Mouse (Mus musculus) G1E (cell line): ENCODE data around the gene BC147527. TPM values are rescaled to one million over a fixed set of nuclear protein-coding genes. Genes with fewer than 3 reads are reported as not detected.
A peak's percentile ranks its signal among the peaks of the same experiment; 100 is the strongest.
"Not testable (repeated sequence)": the region's sequence is repeated elsewhere in the genome, so short reads cannot be mapped to it uniquely, and the experiment has no call there.

Experiments used
- ATAC-seq: 2 replicates; pipeline ENCODE4 v1.8.0; 2016; ENCODE audit warnings: mild to moderate bottlenecking; ENCODE audit not compliant: insufficient number of reproducible peaks, poor library complexity, low FRiP score, severe bottlenecking; ENCODE audit errors: extremely low read depth
- DNase-seq: peaks from one replicate; pipeline ENCODE4 v3.0.0; 2012; ENCODE audit warnings: low spot score
- H3K27me3 ChIP-seq: 2 replicates; pipeline ENCODE4 v1.6.1; 2012; ENCODE audit warnings: mild to moderate bottlenecking, low read length, inconsistent platforms; ENCODE audit not compliant: insufficient read depth
- H3K36me3 ChIP-seq: replicated peaks from 2 replicates; pipeline ENCODE3; 2012; ENCODE audit warnings: mild to moderate bottlenecking, inconsistent platforms
- H3K4me1 ChIP-seq: 2 replicates; pipeline ENCODE4 v1.6.1; 2012; ENCODE audit warnings: low read depth, low read length, inconsistent platforms, mixed read lengths; ENCODE audit not compliant: insufficient read depth
- H3K4me3 ChIP-seq: 2 replicates; pipeline ENCODE4 v1.5.1; 2012; ENCODE audit warnings: low read depth, mild to moderate bottlenecking, inconsistent platforms, low read length, moderate library complexity, mixed read lengths
- H3K9me3 ChIP-seq: replicated peaks from 2 replicates; pipeline ENCODE4 v1.6.1; 2012; ENCODE audit warnings: inconsistent platforms
- CTCF ChIP-seq: IDR thresholded peaks from 2 replicates; pipeline ENCODE4 v1.5.1; 2012; ENCODE audit warnings: low read depth, low read length, inconsistent platforms, mixed read lengths
- GATA1 ChIP-seq: IDR thresholded peaks from 2 replicates; pipeline ENCODE4 v1.6.1; 2012; ENCODE audit warnings: borderline replicate concordance, low read length, inconsistent platforms, mixed read lengths
- GATA2 ChIP-seq: IDR thresholded peaks from 2 replicates; pipeline ENCODE4 v1.6.1; 2012; ENCODE audit warnings: low read depth, low read length, inconsistent platforms, borderline replicate concordance
- POLR2AphosphoS5 ChIP-seq: IDR thresholded peaks from 2 replicates; pipeline ENCODE4 v1.6.1; 2012; ENCODE audit warnings: low read depth, low read length, inconsistent platforms; ENCODE audit not compliant: insufficient replicate concordance
- TAL1 ChIP-seq: conservative IDR thresholded peaks from 2 replicates; pipeline ENCODE4 v1.6.1; 2012; ENCODE audit warnings: low read depth, low read length, inconsistent platforms, mixed read lengths
- polyA plus RNA-seq: library from polyadenylated mRNA; stranded (reverse); fragments of >175 nt; gene quantifications from 2 replicates; pipeline ENCODE4 v1.2.3, GENCODE M21; 2012
- total RNA-seq, 2 experiments: library from RNA; stranded (forward) in 1 of 2; stranded (reverse) in 1 of 2; fragments of 200-1000 nt in 1 of 2; fragments of >200 nt in 1 of 2; fragmentation: Nextera tagmentation in 1 of 2; gene quantifications; 2 replicates each; pipeline ENCODE4 v1.2.3; 2014 to 2017

Gene BC147527
- total and polyA plus RNA-seq, 3 experiments: not detected

DNA sequence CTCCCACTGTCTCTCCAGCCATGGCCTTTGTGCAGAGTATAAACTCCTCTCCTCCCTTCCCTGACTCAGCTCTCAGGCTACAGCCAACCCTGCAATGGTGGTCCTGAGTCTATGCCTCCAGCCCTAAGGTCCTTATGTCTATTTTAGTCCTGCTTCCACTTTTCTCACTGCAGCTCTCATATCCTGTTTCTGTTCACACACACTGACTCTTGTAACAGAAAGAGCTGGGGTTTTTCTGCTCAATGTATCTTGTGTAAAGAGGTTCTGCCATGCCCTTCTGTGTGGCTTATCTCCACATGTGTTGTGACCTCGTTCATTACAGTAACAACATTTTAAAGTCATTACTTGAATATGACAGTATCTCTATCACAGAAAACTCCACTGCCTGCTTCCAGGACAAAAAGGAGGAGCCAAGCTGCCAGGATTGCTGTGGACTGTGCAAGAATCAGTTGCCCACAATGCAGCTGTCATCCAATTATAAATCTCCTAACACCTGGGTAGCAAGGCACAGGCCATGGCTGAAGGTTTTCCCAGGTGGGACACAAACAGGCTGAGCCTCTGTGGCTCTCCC is 783 bp upstream of the BC147527 start:
- ATAC-seq: no peak
- no peak overlapping the region for H3K4me3 ChIP-seq
- no peak for TF ChIP-seq TAL1
- TF ChIP-seq POLR2AphosphoS5: no peak
- no peak for TF ChIP-seq GATA1
- no peak for TF ChIP-seq GATA2
- TF ChIP-seq CTCF: no peak
- no peaks in the 10 kb centered on the region for H3K9me3 ChIP-seq
- no peaks in the 10 kb centered on the region for H3K27me3 ChIP-seq
- DNase-seq: no peak
- no peaks in the 10 kb centered on the region for H3K4me1 ChIP-seq
- H3K36me3 ChIP-seq: no peaks in the 10 kb centered on the region

DNA sequence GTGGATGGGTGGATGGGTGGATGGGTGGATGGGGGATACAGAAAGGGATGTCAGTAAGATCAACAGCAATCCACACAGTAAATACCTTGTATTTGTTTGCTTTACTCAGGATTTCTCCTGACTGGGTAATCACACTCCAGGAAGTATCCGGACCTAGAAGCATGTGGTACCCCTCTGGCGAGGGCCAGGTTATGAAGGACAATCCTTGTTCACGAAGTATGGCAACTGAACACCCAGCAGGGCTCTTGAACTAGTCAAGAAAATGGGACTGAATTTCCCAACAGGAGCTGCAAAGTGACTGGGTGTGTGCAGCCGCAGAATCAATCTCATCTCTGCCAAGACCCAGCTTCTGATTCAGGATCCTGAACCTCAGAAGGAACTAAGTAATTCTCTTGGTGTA is 661 bp downstream of the BC147527 start:
- no peaks in the 10 kb centered on the region for H3K36me3 ChIP-seq
- no peak overlapping the region for H3K4me3 ChIP-seq
- H3K4me1 ChIP-seq: no peaks in the 10 kb centered on the region
- TF ChIP-seq GATA2 (no peak), GATA1 (no peak), CTCF (no peak), POLR2AphosphoS5 (no peak), TAL1 (no peak)
- no peak for DNase-seq
- H3K27me3 ChIP-seq: no peaks in the 10 kb centered on the region
- ATAC-seq: no peak
- no peaks in the 10 kb centered on the region for H3K9me3 ChIP-seq

DNA sequence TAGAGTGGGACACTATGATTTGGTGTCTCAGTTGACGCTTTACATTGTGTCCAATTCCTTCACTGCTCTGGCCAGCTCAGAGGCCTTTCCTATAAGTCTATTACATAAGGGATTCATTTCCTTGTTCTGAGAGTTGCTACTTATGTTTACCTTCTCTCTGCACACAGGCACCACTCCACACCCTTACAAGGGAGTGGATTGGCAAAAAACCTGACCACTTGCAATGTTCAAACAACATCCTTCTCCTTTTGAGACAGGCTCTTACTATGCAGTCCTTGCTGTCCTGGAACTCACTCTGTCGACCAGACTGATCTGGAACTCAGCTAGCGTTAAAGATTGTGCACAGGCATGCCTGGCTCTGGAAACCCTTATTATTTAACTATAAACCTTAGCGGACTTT is 10.6 kb downstream of the BC147527 start:
- ATAC-seq (no peak), DNase-seq (no peak)
- TF ChIP-seq CTCF (no peak), POLR2AphosphoS5 (no peak), TAL1 (no peak), GATA1 (no peak), GATA2 (no peak)
- Histone ChIP-seq H3K36me3 (no peaks in the 10 kb centered on the region), H3K4me3 (no peak overlapping the region), H3K27me3 (no peaks in the 10 kb centered on the region), H3K9me3 (no peaks in the 10 kb centered on the region), H3K4me1 (no peaks in the 10 kb centered on the region)

DNA sequence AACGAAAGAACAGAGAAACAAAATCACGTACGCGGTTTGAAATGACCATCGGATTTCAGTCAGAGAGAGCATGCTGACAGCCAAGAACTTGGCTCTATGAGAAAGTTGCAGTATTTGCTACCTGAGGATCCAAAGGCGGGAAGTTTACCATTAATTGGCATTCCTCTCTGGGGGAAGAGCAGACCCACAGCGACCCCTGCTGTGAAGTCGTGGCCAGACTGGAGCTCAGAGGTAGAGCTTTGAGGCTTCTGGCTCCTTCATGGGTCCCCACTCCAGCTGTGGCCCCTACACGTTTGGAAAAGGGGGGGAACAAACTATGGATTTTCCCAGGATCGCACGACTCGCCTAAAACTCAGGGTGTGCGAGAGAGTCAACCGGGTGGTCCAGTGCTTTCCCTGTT is 13.4 kb downstream of the BC147527 start:
- no peaks in the 10 kb centered on the region for H3K4me1 ChIP-seq
- no peaks in the 10 kb centered on the region for H3K36me3 ChIP-seq
- no peak overlapping the region for H3K4me3 ChIP-seq
- H3K9me3 ChIP-seq: no peaks in the 10 kb centered on the region
- H3K27me3 ChIP-seq: no peaks in the 10 kb centered on the region
- TF ChIP-seq GATA2: no peak
- TF ChIP-seq CTCF: no peak
- TF ChIP-seq GATA1: no peak
- no peak for TF ChIP-seq POLR2AphosphoS5
- TF ChIP-seq TAL1: no peak
- ATAC-seq (no peak; the same call in 1 of the 2 replicates), DNase-seq (no peak)

DNA sequence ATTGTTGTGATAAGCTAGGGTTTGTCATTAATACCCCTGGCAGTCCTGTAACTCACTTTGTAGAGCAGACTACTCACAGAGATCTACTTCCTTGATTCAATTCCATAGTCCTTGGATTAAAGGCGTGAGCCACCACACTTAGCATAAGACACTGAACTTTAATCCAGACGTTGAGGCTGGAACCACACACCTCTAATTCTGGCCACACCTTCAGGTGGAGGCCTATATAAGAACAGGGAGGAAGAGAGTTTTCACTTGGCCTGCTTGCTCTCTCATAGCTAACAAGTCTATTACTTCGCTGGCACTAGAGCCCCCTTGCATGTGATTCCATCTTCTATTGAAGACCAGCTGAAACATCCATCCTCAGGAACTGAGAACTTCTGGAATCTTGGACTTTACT is 16.4 kb downstream of the BC147527 start, which contains the start of gene Tcstv3:
TSS of gene Tcstv3 (plus strand) at position 301 of the 400 bp plus-strand sequence.
- ATAC-seq, H3K4me1 ChIP-seq, DNase-seq, H3K27me3 ChIP-seq, H3K9me3 ChIP-seq, H3K36me3 ChIP-seq, H3K4me3 ChIP-seq: not testable (repeated sequence)

DNA sequence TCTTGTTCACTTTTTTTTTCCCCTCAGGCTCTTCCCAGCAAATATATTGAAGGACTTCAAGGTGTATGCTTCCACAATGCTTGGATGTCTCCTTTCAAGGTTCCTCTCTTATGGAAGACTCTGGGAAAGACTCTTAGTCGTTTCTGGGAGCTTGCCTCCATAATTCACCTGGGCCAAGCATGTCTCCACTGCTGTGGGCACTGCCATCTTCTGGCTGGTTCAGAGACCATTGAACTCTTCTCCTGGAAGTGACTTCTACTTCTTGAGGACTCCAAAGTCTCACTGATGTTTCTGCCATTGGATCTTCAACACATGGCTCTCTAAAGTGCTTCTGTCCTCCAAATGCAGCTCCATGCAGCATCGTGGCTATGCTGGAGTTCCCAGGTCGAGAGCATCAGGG is 20.0 kb downstream of the BC147527 start:
- Histone ChIP-seq H3K27me3 (no peaks in the 10 kb centered on the region), H3K36me3 (no peaks in the 10 kb centered on the region), H3K9me3 (no peaks in the 10 kb centered on the region), H3K4me1 (no peaks in the 10 kb centered on the region), H3K4me3 (no peak overlapping the region)
- no peak for ATAC-seq
- no peak for DNase-seq
- TF ChIP-seq GATA1 (no peak), TAL1 (no peak), GATA2 (no peak), CTCF (no peak), POLR2AphosphoS5 (no peak)

DNA sequence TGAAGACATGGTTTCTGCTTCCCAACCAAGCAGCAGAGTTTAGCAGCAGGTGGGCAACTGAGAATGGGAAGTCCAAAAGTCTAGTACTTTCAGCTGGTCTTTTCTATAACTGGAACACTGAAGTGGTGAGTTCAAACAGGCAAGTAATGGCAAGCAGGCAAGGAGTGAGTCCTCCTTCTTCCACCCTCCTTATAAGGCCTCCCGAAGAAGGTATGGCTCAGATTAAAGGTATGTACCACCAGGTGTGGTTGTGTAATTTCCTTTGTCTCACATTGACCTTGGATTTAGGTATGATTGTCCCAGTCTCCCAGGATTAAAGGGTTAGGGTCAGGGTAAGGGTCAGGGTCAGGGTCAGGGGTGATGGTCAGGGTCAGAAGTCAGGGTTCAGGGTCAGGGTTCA is 20.5 kb downstream of the BC147527 start:
- ATAC-seq (peak; percentile 22; the same call in 1 of the 2 replicates), DNase-seq (no peak)
- no peak for TF ChIP-seq POLR2AphosphoS5
- TF ChIP-seq TAL1: no peak
- TF ChIP-seq CTCF: no peak
- no peak for TF ChIP-seq GATA1
- no peak for TF ChIP-seq GATA2
- no peak overlapping the region for H3K4me3 ChIP-seq
- no peaks in the 10 kb centered on the region for H3K27me3 ChIP-seq
- no peaks in the 10 kb centered on the region for H3K4me1 ChIP-seq
- no peaks in the 10 kb centered on the region for H3K36me3 ChIP-seq
- H3K9me3 ChIP-seq: no peaks in the 10 kb centered on the region

Other genes starting within 250 kb of the BC147527 start
- not detected in 2 replicates for gene Gm21188, start 248.2 kb upstream of the BC147527 start, total RNA-seq (2014; fragmentation: Nextera tagmentation)
- 0.27 and 0.70 TPM in 2 replicates for gene Gm21188, start 248.2 kb upstream of the BC147527 start, total RNA-seq (2017)
- gene Gm21188, start 248.2 kb upstream of the BC147527 start, polyA plus RNA-seq: 0.02 TPM in 1 of 2 replicates, not detected in the other
- not detected in 2 replicates for gene Gm20767, start 160.1 kb upstream of the BC147527 start, total RNA-seq (2014; fragmentation: Nextera tagmentation)
- 0.41 TPM in 1 of 2 replicates, not detected in the other for gene Gm20767, start 160.1 kb upstream of the BC147527 start, total RNA-seq (2017)
- gene Gm20767, start 160.1 kb upstream of the BC147527 start, polyA plus RNA-seq: not detected in 2 replicates
- not detected in 2 replicates for gene Gm21818, start 128.0 kb upstream of the BC147527 start, total RNA-seq (2014; fragmentation: Nextera tagmentation)
- gene Gm21818, start 128.0 kb upstream of the BC147527 start, total RNA-seq (2017): not detected in 2 replicates
- not detected in 2 replicates for gene Gm21818, start 128.0 kb upstream of the BC147527 start, polyA plus RNA-seq
- gene Gm21762, start 84.4 kb upstream of the BC147527 start, total RNA-seq (2014; fragmentation: Nextera tagmentation): not detected in 2 replicates
- gene Gm21762, start 84.4 kb upstream of the BC147527 start, total RNA-seq (2017): not detected in 2 replicates
- not detected in 2 replicates for gene Gm21762, start 84.4 kb upstream of the BC147527 start, polyA plus RNA-seq
- not detected in 2 replicates for gene Gm21731, start 61.3 kb upstream of the BC147527 start, total RNA-seq (2014; fragmentation: Nextera tagmentation)
- not detected in 2 replicates for gene Gm21731, start 61.3 kb upstream of the BC147527 start, total RNA-seq (2017)
- gene Gm21731, start 61.3 kb upstream of the BC147527 start, polyA plus RNA-seq: not detected in 2 replicates
- gene AF067061, start 37.3 kb upstream of the BC147527 start, total RNA-seq (2014; fragmentation: Nextera tagmentation): not detected in 2 replicates
- 0.66 TPM in 1 of 2 replicates, not detected in the other for gene AF067061, start 37.3 kb upstream of the BC147527 start, total RNA-seq (2017)
- not detected in 2 replicates for gene AF067061, start 37.3 kb upstream of the BC147527 start, polyA plus RNA-seq
- not detected in 2 replicates for gene Tcstv3, start 16.5 kb downstream of the BC147527 start, total RNA-seq (2014; fragmentation: Nextera tagmentation)
- 0.33 TPM in 1 of 2 replicates, not detected in the other for gene Tcstv3, start 16.5 kb downstream of the BC147527 start, total RNA-seq (2017)
- not detected in 2 replicates for gene Tcstv3, start 16.5 kb downstream of the BC147527 start, polyA plus RNA-seq